Mouse (Mus musculus) testis, postnatal 10 days (tissue): Measurements from ENCODE around the gene Zc3h12b.
"Not testable (repeated sequence)": the region's sequence is repeated elsewhere in the genome, so short reads cannot be mapped to it uniquely, and the experiment has no call there.

ENCODE experiments used
- DNase-seq: peaks from one replicate; pipeline ENCODE4 v3.0.0; 2021; ENCODE audit warnings: low spot score

Zc3h12b gene

DNA sequence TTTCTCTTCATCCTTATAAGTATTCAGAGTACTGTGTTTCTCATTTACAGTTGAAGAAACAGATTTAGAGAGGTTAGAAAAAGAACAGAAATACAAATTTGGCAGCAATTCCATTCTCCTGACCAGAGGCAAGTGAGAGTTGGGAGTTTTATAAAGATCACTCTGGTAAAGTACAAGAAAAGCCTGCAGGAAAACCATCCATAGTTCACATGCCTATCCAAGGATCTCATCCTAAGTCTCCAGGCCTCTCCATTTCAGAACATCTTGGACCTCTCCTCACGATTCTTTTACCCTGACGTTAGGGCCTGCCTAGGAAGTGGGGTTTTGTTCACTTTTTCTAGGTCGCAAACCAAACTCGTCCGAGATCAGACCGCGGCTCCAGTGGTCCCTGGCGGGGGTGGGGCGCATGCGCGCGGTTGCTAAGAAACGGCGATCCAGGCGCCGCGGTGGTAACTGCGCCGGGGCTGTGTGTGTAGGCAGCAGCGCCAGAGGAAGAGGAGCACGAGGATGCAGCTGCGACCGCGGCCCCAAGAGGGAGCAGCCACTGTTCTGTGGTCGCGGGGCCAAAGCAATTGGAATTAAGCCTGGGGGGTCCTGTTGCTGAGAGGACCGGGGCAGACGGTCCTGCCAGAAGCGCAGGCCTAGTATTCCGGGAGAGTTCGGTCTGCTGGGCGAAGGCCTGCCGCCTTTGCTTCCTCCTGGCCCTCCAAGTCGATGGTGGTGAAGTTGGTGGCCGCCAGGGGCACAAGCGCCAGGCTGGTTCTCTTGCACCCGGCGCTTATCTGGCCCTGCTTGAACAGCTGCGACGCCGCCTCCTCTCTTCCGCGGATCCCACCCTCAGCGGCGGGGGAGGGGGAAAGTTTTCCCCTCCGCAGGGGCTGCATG is at the start of gene Zc3h12b:
TSS of gene Zc3h12b (plus strand) at position 452 of the 885 bp plus-strand sequence.
- peak; percentile 81 for DNase-seq

DNA sequence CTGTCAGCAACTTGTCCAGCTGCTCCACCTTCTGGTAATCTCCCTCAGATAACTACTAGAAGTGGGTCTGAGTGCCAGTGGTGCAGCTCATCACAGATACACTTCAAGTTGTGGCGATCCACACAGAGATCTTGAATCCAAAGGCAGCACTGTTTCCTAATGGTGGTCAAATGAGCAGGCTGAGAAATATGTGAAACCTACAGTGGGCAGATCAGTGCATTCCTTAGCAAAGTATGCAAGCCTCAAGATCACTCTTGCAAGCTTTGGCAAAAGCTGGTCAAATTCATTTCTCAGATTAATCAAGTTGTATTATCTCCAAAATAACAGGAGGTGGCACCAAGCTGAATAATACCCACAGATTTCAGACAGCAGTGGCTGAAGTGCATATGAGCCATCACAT is 29.3 kb upstream of the Zc3h12b start:
- no peak for DNase-seq

DNA sequence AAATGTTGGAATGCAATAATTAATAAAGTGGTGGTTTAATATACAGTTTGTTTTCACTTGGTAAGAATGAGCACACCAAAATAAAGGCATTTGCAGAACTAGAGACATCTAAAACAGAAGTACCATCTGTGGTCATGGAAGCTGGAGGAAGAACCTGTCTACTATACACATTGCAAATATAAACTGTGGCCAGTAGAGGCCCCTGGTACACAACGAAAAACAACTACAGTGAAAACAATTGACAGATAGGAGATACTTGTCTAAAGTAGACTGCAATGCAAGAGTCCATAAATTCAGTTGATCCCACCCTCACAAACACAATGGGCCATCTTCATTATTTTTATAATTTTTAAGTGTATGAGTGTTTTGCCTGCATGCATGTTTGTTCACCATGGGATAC is 24.4 kb upstream of the Zc3h12b start:
- no peak for DNase-seq

DNA sequence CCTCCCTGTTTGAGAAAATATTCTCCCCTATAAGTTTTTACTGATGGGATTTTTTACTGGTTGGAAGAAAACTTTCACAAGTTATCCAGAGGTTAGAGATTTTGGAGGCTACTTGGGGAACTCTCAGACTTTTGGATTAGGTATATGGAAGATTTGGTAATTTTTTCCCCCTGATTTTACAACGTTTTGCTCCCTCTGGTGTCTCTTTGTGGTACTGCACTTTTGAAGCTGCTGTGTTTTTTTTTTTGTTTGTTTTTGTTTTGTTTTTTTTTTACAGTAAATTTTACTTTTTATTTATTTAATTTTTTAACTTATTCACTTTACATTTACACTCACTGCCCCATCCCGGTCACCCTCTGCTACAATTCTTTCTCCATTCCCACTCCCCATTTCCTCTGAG is 26.8 kb downstream of the Zc3h12b start:
- DNase-seq = peak; percentile 46

DNA sequence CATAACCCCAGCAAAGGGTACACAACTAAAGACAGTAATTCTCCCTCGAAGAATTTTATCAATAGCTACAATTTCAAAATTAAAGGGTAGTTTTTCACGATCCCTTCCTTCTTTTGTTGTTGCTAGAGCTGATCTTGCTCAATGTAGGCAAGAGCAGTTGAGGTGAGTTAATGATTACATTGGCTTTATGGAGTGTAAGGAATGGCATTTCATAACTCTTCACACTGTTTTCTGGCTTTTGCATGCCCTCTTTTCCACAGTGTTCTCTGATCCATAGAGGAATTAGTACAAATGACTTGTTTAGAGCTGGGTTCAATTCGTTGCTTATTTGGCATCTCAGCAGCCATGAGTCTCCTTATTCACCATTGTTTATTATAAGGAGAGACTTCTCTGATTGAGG is 84.4 kb downstream of the Zc3h12b start:
- no peak for DNase-seq

DNA sequence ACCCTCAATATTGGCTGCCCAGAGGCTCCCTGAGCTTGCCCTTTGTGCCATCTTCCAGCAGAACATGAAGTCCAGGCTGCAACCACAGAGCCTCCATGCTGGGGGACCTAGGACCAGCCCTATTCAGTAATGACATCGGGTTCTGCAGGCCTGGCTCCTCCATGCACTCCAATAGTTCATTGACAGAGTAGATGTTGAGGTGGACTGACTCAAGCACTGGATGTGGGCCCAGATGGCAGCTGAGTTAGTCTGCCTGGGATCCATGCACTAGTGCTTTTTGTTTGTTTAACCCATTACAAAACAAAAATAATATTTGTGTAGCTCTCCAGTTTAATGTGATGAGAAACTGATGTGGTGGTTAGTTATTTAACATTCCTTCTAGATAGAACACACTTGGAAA is 90.3 kb downstream of the Zc3h12b start:
- no peak for DNase-seq

DNA sequence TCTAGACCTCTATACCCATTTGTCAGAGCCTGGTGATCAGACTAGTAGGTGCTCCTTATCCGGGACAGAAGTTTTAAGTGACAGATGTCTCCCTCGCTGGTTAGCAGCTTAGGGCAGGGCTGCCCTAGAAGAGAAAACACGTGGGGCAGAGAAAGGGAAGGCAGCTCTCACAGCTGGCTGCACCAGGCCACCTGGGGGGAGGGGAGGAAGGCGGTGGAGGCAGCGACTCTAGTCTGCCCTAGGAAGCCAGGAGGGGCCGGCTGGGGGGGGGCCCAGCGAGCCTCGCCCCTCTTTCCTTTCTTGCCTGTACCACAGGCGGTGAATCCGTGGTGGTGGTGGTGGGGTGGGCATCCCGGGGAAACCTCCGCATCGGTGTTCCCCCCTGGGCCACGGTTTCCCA is 141.3 kb downstream of the Zc3h12b start:
- DNase-seq = no peak

DNA sequence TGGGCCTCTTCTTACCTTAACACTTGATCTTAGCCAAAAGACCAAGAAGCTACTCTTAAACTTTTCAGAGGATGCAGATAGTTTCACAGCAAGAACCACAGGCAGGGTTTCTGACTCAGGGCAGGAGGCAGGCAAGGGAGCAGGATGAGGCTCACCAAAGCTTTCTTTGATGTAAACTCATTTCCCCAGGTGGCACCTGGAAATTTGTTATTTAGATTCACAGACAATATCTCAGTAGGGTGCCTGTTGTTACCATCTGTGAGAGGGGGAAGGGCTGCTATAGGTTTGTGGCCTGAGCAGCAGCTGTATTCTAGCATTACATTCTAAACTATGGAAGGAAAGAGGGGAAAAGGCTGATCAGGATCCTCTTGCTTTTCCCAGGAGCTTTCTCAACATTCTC is 169.6 kb downstream of the Zc3h12b start:
- no peak for DNase-seq

DNA sequence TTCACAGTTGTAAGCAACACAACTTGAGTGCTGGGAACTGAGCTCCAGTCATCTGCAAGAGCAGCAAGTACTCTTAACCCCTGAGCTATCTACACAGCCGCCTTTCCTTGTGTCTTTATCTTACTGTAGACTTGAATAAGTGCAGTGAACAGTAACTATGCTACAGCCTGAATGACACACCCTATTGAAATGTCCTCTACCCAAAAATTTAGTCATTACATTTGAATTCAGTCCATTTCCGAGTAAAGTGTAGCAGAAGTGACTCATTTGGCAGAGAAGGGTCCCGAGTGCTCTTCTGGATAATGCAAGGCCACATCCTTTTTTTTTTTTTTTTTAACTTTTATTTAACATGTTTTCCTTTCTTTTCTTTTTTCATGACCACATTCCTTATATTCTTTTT is 191.2 kb downstream of the Zc3h12b start:
- DNase-seq = no peak

DNA sequence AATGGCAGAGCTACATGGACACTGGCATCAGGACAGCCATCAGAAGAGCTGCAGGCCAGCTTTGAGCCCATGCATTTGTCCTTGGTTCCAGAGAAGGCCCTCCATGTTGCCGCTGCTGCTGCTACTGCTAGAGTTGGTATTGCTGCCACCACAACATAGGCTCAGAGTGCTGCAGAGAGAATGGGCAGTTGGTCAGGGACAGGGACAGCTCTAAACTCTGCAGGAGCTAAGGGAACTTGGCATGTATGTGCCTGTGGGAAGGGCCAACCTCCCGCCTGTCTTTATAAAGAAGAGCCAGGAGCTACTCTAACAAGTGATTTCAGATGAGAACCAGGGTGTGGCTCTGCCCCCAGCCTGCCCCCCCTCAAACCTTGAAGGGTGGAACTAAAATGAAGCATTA is 224.0 kb downstream of the Zc3h12b start:
- no peak for DNase-seq

DNA sequence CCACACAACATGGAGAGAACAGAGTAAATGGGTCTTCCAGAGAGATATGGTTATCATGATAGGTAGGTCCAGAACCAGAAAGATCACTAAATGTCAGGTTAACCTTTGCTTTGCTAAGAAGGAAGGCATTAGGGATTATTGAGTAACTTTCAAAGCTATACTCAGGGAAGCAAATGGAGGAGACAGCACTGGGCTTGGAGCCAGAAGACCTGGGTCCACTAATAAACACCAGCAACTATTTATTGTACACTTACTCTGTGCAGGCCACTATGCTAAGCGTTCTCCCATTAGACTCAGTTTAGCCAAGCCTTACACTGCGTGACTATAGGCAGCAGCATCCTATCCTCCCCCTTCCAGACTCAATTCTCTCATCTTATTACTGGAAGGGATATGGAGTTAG is 234.0 kb downstream of the Zc3h12b start:
- DNase-seq = no peak

DNA sequence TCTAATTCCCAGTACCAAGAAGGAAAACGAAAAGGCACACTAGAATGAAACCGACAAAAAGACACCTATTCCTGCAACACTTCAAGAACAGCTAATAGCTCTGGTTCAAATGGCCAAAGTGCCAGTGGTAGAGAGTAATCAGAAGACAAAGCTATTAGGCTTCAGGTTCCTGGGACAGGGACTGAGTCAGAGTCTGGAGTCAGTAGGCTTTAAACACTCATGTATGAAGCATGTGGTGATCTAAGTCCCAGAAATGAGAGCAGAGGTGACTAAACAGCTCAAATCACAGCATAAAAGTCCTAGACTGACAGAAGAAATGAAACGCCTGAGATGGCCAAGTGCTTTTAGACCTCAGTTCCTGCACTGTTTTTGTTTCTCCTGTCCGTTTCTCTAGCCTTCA is 236.7 kb downstream of the Zc3h12b start:
- DNase-seq = no peak

DNA sequence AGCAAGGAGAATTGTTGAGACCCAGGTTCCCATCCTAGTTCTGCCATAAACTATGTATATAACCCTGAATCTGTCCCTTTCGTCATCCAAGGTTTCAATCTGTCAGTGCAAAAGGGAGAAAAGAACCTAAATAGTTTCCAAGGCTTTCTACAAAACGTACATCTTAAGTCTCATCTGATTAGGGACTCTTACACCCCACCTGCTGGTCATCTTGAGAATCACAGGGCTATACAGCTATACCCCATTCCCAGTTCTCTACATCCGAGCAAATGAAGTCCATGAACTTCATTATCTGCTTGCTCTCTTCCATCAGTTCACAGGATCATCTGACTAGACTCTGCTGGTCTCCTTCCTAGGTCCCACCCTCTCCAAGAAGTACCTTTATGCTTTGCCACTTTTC is 239.3 kb downstream of the Zc3h12b start:
- no peak for DNase-seq

DNA sequence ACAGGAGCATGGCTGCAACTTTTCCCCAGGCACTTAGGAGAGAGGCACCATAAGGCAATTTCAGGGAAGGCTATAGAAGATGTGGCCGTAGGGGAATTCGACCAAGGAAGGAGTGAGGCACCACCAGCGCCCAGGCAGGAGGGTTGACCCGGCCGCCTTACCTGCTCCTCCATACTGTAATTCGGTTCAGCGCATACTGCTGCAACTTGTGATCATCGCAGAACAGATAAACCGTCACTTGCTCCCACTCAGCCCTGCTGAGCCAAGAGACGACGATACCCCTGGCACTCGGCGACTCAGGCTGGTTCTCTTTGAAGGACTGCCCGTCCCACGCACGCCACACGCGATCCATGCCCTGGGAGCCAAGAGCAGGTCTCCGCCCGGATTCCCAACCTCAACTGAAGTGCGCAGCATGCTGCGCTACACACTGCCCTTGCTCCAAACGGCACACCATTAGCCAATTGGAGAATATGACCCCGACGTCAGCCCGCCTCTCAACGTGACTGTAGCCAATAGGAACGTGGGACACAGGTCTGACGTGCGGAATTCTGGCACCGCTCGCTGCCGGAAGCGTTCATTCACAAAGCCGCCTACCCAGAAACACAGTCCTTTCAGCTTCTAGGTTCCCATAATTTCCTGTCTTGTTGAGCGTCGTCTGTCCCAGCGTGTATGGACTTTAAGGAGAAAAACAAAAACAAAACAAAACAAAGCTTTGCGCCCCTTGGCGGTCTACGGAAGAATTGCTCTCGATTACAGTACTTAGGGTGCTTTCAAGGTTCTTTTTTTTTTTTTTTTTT is 245.2 kb downstream of the Zc3h12b start, which contains the start of gene Las1l:
TSS of gene Las1l (minus strand) at position 466 of the 797 bp plus-strand sequence.
- DNase-seq = peak; percentile 84

DNA sequence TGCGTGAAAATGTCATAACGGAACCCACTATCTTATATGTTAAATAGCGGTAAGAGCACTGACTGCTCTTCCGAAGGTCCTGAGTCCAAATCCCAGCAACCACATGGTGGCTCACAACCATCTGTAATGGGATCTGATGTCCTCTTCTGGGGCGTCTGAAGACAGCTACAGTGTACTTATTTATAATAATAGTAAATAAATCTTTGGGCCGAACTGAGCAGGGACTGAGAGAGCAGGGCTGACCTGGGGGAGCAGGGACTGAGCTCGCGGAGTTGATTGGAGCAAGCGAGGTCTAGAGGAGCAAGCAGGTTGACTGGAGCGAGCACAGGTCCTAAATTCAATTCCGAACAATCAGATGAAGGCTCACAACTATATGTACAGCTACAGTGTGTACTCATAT is 246.0 kb downstream of the Zc3h12b start:
- DNase-seq = not testable (repeated sequence)

DNA sequence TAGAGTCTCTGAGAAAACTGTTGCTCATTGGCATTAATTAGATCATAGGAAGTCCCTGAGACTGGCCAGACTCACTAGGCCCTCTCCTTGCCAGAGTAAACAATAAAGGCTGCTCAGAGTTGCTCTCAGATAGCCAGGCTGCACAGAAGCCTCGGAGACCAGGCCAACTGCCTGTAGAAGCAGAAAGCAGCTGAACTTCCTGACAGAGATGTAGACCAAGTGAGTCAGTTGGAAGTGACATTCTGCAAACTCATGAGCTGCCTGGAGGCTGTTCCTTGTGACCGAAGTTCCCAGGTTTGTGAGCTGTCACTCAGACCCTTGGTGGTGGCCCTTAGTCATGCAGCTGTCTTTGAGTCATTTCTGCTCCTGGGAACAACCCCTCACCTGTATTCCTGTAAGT is 251.9 kb downstream of the Zc3h12b start:
- DNase-seq = no peak

DNA sequence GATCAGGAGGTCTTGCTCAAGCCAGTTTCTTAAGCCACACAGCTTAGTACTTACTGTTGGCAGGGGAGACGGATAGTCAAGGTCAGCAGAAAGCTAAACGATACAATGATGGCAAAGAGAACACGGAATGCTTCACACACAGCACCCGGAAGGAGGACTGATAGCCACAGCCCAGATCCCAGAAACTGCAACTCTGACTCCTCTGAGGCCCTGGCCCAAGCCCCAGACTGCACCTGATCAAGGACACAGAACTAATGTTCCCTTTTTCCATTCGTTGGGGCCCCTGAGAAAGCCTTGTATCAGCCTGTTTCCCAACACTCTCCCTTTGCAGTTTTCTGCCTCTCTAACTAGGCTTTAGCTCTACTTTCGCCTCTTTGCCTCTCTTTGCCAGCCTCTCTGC is 253.6 kb downstream of the Zc3h12b start:
- DNase-seq = no peak

DNA sequence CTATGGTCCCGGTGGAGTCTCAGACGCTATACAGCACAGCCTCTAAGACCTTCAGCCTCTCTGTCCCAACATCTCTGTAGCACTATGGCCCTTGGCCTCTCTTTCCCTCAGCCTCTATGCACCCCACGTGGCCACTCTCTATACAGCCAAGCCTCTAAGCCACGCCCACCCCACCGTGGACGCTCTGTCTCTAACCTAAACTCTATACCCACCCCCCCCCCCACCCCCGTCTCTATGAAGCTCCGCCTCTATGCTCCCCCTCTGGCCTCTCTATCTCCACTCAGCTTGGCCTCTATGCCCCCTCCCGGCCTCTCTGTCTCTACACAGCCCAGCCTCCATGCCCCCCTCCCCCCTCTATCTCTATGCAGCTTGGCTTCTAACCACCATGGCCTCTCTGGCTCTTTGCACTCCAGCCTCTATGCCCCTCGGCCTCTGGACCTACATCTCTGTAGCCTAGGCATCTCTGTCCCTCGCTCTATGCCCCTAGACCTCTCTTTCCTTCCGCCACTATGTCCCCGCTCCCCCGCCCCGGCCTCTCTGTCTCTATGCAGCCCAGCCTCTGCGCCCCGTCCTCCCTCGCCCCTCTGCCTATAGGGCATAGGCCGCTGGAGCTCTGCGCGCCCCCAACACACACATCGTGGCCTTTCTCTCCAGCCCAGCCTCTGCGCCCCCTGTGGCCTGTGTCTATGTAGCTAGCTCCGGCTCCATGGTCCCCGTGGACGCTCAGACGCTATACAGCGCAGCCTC is 256.5 kb downstream of the Zc3h12b start:
- DNase-seq = peak; percentile 80

DNA sequence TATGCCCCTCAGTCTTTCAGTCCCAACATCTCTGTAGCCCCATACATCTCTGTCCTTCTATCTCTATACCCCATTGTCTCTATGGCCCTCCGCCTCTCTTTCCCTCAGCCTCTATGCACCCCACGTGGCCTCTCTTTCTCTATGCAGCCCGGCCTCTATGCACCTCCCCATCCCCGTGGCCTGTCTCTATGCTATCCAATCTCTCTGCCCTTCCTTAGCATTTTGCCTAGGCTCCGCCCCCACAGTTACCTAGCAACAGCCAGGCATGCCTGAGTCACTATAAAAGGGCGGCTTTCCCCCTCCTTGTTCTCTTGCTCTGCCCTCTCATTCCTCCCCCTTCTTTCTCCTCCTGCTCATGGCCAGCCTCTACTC is 257.1 kb downstream of the Zc3h12b start:
- peak; percentile 88 for DNase-seq

DNA sequence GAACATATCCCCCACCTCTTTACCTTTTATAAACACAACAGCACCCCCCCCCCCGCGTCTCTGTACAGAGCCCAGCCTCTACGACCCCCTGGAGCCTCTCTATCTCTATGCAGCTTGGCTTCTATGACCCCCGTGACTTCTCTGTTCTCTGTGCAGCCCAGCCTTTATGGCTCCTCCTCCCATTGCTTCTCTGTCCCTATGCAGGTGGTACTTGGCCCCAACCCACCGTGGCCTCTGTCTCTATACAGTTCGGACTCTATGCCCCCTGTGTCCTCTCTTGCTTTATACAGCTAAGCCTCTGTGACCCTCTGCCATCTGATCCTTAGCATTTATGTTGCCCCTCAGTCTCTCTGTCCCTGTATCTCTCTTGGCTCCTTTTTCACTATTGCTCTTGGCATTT is 257.6 kb downstream of the Zc3h12b start:
- DNase-seq = no peak

DNA sequence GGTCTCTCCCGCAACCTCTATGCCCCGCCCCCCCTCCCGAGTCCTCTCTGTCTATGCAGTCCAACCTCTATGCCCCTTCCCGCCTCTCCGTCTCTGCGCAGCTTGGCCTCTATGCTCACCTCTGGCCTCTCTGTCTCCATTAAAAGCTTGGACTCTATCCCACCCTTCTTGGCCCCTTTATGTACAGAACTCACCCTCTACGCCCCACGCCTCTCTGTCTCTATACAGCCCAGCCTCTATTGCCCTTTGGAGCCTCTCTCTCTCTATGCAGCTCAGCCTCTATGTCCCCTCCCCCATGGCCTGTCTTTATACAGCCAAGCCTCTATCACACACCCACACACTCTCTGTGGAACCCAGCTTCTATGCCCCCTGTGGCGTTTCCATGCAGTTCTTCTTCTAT is 258.5 kb downstream of the Zc3h12b start:
- no peak for DNase-seq
